Mouse (Mus musculus) liver, embryonic 13.5 days (tissue): ENCODE measurements around the gene Slc35c2. TPM values are rescaled to one million over a fixed set of nuclear protein-coding genes. Genes with fewer than 3 reads are reported as not detected.

Source experiments
- ATAC-seq: fragments of 200-750 bp; cut with Nextera tagmentation; 2 replicates; pipeline ENCODE4 v1.8.0; 2017; ENCODE audit warnings: low read depth, mild to moderate bottlenecking, moderate number of reproducible peaks, moderate library complexity
- DNase-seq: peaks from one replicate; pipeline ENCODE4 v3.0.0; 2022
- H3K27ac ChIP-seq: fragments of 300-500 bp; sonication (generic); 2 replicates; pipeline ENCODE4 v1.5.1; 2015; ENCODE audit warnings: moderate library complexity, mild to moderate bottlenecking, inconsistent platforms
- H3K27me3 ChIP-seq: fragments of 300-500 bp; sonication (generic); 2 replicates; pipeline ENCODE4 v1.6.1; 2015; ENCODE audit warnings: mild to moderate bottlenecking, inconsistent platforms
- H3K36me3 ChIP-seq: fragments of 300-500 bp; sonication (generic); 2 replicates; pipeline ENCODE4 v1.6.1; 2015; ENCODE audit warnings: mild to moderate bottlenecking, inconsistent platforms
- H3K4me1 ChIP-seq: fragments of 300-500 bp; sonication (generic); replicated peaks from 2 replicates; pipeline ENCODE4 v1.6.1; 2015; ENCODE audit warnings: inconsistent platforms
- H3K4me2 ChIP-seq: fragments of 300-500 bp; sonication (generic); 2 replicates; pipeline ENCODE4 v1.6.1; 2015; ENCODE audit warnings: inconsistent platforms, mild to moderate bottlenecking, moderate library complexity
- H3K4me3 ChIP-seq: fragments of 300-500 bp; sonication (generic); replicated peaks from 2 replicates; pipeline ENCODE4 v1.5.1; 2015; ENCODE audit warnings: mild to moderate bottlenecking, inconsistent platforms
- H3K9ac ChIP-seq: fragments of 300-500 bp; sonication (generic); 2 replicates; pipeline ENCODE4 v1.6.1; 2015; ENCODE audit warnings: mild to moderate bottlenecking, inconsistent platforms
- H3K9me3 ChIP-seq: fragments of 300-500 bp; sonication (generic); replicated peaks from 2 replicates; pipeline ENCODE4 v1.6.1; 2016; ENCODE audit warnings: inconsistent platforms
- WGBS: fragments of 180-500 bp; shearing (Covaris S2); methylation state at CpG from one replicate; pipeline ENCODE4 v1.1.7; 2015; ENCODE audit not compliant: insufficient replicate concordance; 5-methylcytosine and 5-hydroxymethylcytosine counted together
- polyA plus RNA-seq: library from polyadenylated mRNA; unstranded; fragments of >200 nt; fragmentation: Nextera tagmentation; extraction: Ambion mirVana; gene quantifications from 2 replicates; pipeline ENCODE4 v1.2.1, GENCODE M21; 2015

Gene Slc35c2
- polyA plus RNA-seq, 1 experiment from 2014 or later: 40.2 TPM

DNA sequence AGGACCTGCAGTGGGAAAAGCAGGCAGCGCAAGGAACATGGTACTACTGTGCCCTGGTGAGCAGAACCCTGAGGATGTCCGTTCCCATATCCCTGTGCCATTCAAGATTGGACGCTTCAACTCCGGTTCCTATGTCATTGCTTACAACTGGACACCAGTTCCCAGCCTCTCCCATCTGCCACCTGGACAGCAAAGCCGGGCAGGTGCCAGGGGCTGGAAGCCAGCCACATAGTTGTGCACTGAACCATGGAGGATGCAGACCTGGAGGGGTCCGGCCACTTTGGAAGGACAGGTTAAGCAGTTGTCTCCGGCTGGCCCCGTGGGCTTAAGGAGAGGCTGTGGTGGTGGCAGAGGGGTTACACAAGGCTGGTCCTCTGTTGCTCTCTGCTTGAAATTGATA lies 35.3 kb downstream of the Slc35c2 start:
- ATAC-seq (no peak), DNase-seq (no peak)
- WGBS: 65% methylated on average over 8 of the region's 8 CpGs
- H3K4me3 ChIP-seq: no peak overlapping the region
- no peaks in the 10 kb centered on the region for H3K4me1 ChIP-seq
- H3K27ac ChIP-seq: no peak overlapping the region
- H3K36me3 ChIP-seq: no peaks in the 10 kb centered on the region
- no peaks in the 10 kb centered on the region for H3K9me3 ChIP-seq
- peaks cover 54% of the 10 kb centered on the region for H3K27me3 ChIP-seq
- no peak overlapping the region for H3K4me2 ChIP-seq
- H3K9ac ChIP-seq: no peak overlapping the region

DNA sequence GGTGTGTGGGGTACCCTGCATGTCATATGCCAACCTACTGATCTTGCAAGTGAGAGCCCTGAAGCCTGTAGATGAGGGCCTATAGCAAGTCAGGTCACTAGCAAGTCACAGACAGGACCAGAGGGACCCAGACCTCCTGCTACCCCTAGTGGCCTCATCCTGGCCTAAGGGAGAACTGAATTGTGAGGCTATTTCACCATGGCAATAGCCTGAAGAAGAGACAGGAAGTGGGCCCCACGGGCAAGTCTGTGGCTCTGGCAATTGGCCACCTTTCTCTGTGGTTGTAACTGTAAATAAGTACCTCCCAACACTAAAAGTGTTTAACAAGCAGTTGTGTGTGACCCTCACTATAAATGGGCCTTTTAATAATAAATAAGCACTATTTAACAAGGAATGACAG lies 36.8 kb downstream of the Slc35c2 start:
- H3K27me3 ChIP-seq: peaks cover 57% of the 10 kb centered on the region

DNA sequence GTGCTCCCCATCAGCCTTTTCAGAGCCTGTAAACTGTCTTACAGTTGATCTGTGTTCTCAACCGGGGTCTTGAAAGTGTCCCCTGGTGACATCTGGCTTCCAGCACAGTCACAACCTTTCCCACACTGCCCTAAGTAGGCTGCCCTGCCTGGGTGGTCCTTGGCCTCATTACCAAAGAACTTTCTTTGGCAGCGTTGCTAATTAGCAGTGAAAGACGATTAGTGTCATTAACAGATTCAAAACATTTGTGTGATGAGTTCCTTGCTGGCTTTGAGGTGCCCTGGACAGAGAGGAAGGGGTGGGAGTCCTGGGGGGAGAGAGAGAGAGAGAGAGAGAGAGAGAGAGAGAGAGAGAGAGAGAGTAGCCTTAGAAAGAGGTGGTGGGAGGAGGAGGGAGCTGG lies 38.7 kb downstream of the Slc35c2 start:
- H3K27me3 ChIP-seq: peaks cover 55% of the 10 kb centered on the region
- H3K4me2 ChIP-seq: no peak overlapping the region
- no peak overlapping the region for H3K9ac ChIP-seq
- H3K4me1 ChIP-seq: no peaks in the 10 kb centered on the region
- H3K27ac ChIP-seq: no peak overlapping the region
- H3K4me3 ChIP-seq: no peak overlapping the region
- DNase-seq (no peak), ATAC-seq (no peak)
- no peaks in the 10 kb centered on the region for H3K9me3 ChIP-seq
- 26% methylated on average over 3 of the region's 3 CpGs for WGBS
- no peaks in the 10 kb centered on the region for H3K36me3 ChIP-seq

More for the DNA sequence above, 36.8 kb downstream of the Slc35c2 start:
- no peaks in the 10 kb centered on the region for H3K36me3 ChIP-seq
- no peaks in the 10 kb centered on the region for H3K9me3 ChIP-seq
- ATAC-seq (no peak), DNase-seq (no peak)
- no peak overlapping the region for H3K4me2 ChIP-seq
- H3K4me3 ChIP-seq: no peak overlapping the region
- no peaks in the 10 kb centered on the region for H3K4me1 ChIP-seq
- H3K27ac ChIP-seq: no peak overlapping the region
- 19% methylated on average over 1 of the region's 1 CpGs for WGBS
- no peak overlapping the region for H3K9ac ChIP-seq

DNA sequence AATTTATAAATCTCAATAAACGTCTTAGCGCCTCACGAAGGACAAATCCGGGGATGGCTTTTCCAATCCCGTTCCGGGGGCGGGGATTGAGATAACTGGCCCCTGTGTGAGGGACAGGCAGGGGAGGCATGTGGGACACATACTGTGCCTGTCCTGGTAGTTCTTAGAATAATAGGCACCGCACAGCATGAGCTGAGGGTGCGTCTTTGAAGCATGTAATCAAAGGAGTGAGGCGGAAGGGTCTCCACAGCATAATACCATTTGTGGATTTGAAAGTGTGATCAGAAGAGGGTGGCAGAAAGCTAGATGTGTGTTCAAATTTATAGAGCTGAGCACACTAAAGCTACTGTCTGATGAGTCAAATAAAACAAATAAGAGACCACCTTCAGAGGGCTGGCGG lies 41.3 kb downstream of the Slc35c2 start:
- ATAC-seq: no peak

DNA sequence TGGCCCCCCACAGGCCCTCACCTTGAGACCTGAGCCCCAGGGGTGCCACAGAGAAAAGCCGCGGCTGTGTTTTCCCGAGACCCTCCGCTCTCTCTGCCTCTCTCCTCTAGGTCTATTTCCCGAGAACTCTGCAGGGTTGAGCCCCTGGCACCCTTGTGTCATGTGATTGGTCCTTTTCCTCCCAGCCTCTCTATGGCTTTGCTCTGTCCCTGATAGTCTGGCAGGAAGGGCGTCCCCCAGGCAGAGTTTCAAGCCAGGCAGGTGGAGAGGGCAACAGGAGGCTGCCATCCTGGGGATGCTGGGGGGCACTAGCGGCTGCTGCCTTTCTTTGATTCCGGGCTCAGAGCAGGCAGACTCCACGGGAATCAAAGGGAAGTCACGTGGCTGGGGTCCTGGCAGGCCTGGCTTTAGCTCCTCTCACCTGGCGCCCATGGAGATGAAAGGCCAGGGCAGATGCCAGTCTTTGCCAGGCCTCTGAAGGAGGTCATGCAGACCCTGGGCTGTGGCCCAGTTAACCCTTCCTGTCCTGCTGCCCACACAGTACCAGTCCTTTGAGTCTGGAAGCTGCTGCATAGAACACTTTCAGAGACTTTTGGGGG lies 44.4 kb downstream of the Slc35c2 start:
- no peaks in the 10 kb centered on the region for H3K4me1 ChIP-seq
- 13% methylated on average over 11 of the region's 11 CpGs for WGBS
- no peak overlapping the region for H3K27ac ChIP-seq
- H3K27me3 ChIP-seq: peaks cover 92% of the 10 kb centered on the region
- DNase-seq: no peak
- H3K4me3 ChIP-seq: no peak overlapping the region
- no peaks in the 10 kb centered on the region for H3K36me3 ChIP-seq
- H3K4me2 ChIP-seq: no peak overlapping the region
- no peak for ATAC-seq
- H3K9ac ChIP-seq: no peak overlapping the region
- no peaks in the 10 kb centered on the region for H3K9me3 ChIP-seq

More for the DNA sequence above, 41.3 kb downstream of the Slc35c2 start:
- H3K4me3 ChIP-seq: no peak overlapping the region
- no peaks in the 10 kb centered on the region for H3K36me3 ChIP-seq
- no peak for DNase-seq
- H3K9me3 ChIP-seq: no peaks in the 10 kb centered on the region
- no peak overlapping the region for H3K9ac ChIP-seq
- no peak overlapping the region for H3K27ac ChIP-seq
- WGBS: 22% methylated on average over 11 of the region's 11 CpGs
- H3K4me2 ChIP-seq: no peak overlapping the region
- no peaks in the 10 kb centered on the region for H3K4me1 ChIP-seq
- H3K27me3 ChIP-seq: peaks cover 61% of the 10 kb centered on the region

DNA sequence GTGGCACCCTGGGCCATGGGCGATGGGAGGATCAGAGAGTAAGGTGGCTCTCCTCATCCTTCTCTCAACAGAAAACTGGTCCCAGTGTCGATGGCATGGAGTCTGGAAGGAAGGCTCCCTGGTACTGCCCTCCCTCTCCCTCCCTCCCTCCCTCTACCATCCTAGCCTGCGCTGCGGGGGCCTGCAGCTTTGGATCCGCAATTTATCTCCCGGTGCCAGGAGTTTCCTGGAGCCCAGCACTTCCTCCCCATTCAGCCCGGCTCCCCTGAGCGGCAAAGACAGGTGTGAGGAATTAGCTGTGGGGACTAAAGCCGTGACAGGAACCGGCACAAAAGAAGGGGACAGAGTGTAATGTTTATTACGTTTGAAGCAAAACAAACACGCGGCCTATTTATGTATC lies 45.1 kb downstream of the Slc35c2 start:
- no peak overlapping the region for H3K4me2 ChIP-seq
- H3K4me3 ChIP-seq: no peak overlapping the region
- DNase-seq (no peak), ATAC-seq (no peak)
- H3K27ac ChIP-seq: no peak overlapping the region
- H3K27me3 ChIP-seq: peaks cover 94% of the 10 kb centered on the region
- no peaks in the 10 kb centered on the region for H3K36me3 ChIP-seq
- WGBS: 4% methylated on average over 13 of the region's 13 CpGs
- no peak overlapping the region for H3K9ac ChIP-seq
- H3K9me3 ChIP-seq: no peaks in the 10 kb centered on the region
- H3K4me1 ChIP-seq: no peaks in the 10 kb centered on the region

DNA sequence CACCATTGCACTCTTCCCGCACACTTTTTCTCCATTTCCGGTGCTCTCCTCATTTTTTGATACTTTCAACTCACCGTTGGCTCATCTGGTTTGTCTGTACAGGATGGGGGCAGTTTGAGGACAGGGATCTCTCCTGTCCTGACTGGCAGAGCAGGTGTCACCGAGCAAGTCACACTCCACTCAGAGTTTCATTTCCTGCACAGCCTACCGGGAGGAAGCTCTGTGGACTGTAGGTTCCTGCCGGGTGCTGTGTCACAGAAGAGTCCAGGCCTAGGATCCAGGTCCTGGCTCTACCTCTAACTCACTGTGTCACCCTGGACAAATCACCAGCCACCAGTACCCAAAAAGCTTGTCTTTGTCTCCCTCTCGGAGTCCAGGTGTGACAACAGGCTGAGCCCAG lies 45.9 kb downstream of the Slc35c2 start:
- Histone ChIP-seq H3K9ac (no peak overlapping the region), H3K36me3 (no peaks in the 10 kb centered on the region), H3K4me3 (no peak overlapping the region), H3K27me3 (peaks cover 92% of the 10 kb centered on the region), H3K4me2 (no peak overlapping the region), H3K4me1 (no peaks in the 10 kb centered on the region), H3K27ac (no peak overlapping the region), H3K9me3 (no peaks in the 10 kb centered on the region)
- ATAC-seq: no peak
- WGBS: 22% methylated on average over 7 of the region's 7 CpGs
- DNase-seq: no peak

DNA sequence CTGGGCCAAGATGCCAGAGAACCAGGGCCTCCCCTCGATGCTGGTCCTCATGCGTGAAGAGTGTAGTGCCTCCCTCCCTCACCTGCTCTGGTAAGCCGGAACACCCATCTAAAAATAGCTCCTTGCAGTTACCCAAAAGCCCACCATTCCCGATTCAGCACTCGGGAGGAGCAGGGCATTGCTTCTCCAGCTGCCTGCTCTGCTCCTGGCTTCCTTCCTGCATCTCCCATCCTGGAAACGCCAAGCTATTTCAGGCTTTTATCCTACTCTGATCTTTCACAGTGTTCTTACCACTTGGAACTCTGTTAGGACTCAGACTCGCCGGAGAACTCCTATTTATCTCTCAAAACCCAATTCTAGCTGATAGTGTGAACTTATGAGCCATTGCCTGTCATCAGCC lies 47.3 kb downstream of the Slc35c2 start:
- no peak overlapping the region for H3K27ac ChIP-seq
- no peak overlapping the region for H3K9ac ChIP-seq
- H3K4me2 ChIP-seq: no peak overlapping the region
- no peak overlapping the region for H3K4me3 ChIP-seq
- H3K9me3 ChIP-seq: no peaks in the 10 kb centered on the region
- H3K36me3 ChIP-seq: no peaks in the 10 kb centered on the region
- DNase-seq (no peak), ATAC-seq (no peak)
- peaks cover 95% of the 10 kb centered on the region for H3K27me3 ChIP-seq
- 17% methylated on average over 8 of the region's 8 CpGs for WGBS
- no peaks in the 10 kb centered on the region for H3K4me1 ChIP-seq

DNA sequence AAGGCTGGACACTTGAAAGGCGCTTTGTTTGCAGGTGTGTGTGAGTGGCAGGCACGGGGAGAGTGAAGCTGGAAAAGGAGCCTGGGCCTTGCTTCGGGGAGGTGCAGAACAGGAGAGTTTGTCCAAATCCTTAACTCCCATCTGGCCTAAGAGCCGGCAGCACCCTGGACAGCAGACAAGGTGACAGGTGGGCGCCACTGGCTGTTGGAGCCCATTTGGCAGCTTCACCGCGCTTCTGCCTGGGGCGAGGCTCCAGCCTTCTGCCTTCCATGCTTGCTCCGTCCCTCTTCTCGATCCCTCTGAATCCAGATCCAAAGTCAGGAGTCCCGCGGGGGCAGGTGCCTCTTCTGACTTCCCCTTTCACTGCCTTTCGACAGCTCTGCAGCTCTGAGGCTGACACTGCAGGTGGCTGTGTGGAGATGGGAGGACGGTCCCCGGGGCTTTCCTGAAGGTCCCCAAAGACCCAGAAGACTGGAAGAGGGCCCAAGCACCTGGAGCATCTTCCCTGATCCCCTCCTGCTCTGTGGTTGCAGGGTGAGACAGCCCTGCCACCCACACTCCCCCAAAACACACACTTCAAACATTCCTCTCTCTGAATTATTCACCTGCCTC lies 48.0 kb downstream of the Slc35c2 start:
- WGBS: 15% methylated on average over 15 of the region's 15 CpGs
- no peak for DNase-seq
- H3K27me3 ChIP-seq: peaks cover 96% of the 10 kb centered on the region
- no peak overlapping the region for H3K9ac ChIP-seq
- no peak overlapping the region for H3K27ac ChIP-seq
- no peaks in the 10 kb centered on the region for H3K36me3 ChIP-seq
- H3K4me3 ChIP-seq: no peak overlapping the region
- H3K4me2 ChIP-seq: no peak overlapping the region
- 0 out of 2 replicates have a peak, but pooled peaks cover 5% of the 10 kb centered on the region for H3K4me1 ChIP-seq
- no peak for ATAC-seq
- H3K9me3 ChIP-seq: no peaks in the 10 kb centered on the region

DNA sequence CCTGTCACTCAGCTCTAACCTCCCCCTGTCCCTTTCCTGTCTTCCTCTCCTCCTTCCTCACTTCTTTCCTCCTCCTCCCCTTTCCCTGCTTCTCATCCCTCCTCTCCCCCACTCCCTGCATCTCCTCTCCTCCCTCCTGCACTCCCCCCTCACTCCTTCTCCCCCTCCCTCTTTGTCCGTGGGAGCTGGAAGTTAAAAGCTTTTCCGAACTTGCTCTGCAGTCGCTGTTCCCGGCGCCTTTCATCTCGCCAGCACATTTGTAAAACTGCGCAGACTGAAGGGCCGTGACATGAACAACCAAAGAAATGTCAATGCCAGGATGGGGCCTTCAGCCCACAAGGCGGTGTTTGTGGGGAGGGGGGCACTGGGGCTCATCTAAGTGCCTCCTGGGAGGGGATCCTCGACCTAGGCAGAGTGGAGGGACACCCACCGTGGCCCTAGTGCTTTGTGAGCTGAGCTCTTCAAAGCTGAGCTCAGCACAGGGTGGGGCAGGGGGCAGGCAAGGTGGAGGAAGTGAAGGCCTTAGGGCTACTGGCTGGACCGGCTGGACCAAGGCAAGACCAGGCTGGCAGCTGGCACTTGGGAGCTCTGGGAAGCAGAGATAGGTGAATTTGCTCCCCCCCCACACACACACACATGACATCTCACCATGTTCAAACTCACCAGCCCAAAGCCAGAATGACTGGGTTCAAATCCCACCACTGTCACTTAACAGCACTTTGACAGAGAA lies 49.1 kb downstream of the Slc35c2 start:
- Histone ChIP-seq H3K4me1 (peaks cover 13% of the 10 kb centered on the region; the same call in 1 of the 2 replicates), H3K9me3 (no peaks in the 10 kb centered on the region), H3K36me3 (no peaks in the 10 kb centered on the region), H3K27ac (no peak overlapping the region), H3K27me3 (peaks cover 98% of the 10 kb centered on the region), H3K4me3 (no peak overlapping the region), H3K4me2 (no peak overlapping the region), H3K9ac (no peak overlapping the region)
- DNase-seq: no peak
- no peak for ATAC-seq
- WGBS: 17% methylated on average over 12 of the region's 12 CpGs

DNA sequence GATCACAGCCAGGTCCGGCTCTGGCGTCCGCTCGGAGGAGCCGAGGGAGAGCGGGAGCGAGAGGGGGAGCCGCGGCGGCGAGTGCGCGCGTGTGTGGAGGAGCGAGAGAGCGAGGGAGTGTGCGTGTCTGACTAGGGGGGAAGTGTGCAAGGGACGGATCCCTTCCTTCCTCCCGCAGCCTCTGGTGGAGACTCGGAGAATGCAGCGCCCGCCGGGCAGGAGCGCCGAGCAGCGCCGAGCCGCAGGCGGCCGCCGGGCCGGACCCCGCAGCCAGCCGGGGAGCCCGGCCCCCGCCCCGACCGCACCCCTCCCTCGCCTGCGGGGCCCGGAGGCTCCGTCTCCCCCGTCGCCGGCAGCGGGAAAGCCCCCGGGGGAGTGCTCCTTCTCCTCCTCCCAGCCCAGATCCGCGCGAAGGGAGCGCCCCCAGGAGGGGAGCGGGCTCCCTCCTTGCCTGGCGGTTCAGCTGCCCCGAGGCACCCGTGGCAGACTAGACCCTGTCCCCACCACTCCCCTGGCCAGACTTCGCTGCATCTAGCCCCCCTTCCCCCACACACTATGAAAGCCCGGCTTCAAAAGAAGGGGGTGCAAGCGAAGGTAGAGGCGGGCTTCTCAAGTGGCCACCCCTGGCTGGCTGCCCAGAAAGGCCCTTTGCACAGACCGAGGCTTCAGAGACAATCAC lies 52.9 kb downstream of the Slc35c2 start, which contains the start of gene Cdh22:
Cdh22 (minus strand) TSS at position 241 of the 679 bp plus-strand sequence.
- H3K27me3 ChIP-seq: peaks cover 98% of the 10 kb centered on the region
- DNase-seq: no peak
- H3K36me3 ChIP-seq: no peaks in the 10 kb centered on the region
- H3K4me1 ChIP-seq: peaks cover 14% of the 10 kb centered on the region; the same call in 1 of the 2 replicates
- H3K27ac ChIP-seq: no peak within 1 kb of the TSS
- ATAC-seq: no peak
- under 1% methylated on average over 48 of the region's 60 CpGs for WGBS
- H3K9me3 ChIP-seq: no peaks in the 10 kb centered on the region
- no peak within 1 kb of the TSS for H3K9ac ChIP-seq
- H3K4me3 ChIP-seq: peak within 1 kb of the TSS; percentile 45
- H3K4me2 ChIP-seq: peak within 1 kb of the TSS; percentile 62
